Mouse (Mus musculus): ENCODE measurements around the gene Sfmbt1. TPM values are rescaled to one million over a fixed set of nuclear protein-coding genes. Genes with fewer than 3 reads are reported as not detected.
"Not testable (repeated sequence)": the region's sequence is repeated elsewhere in the genome, so short reads cannot be mapped to it uniquely, and the experiment has no call there.

Gene Sfmbt1
- polyA plus RNA-seq, 1 experiment from 2014 or later: 17.1 TPM

- WGBS (ENCODE audit: insufficient replicate concordance): 78% methylated on average over 15 of the region's 15 CpGs
- ATAC-seq: no peak
These were observed 17.1 kb upstream of the Sfmbt1 start for GRCm38 (mm10) chr14:30697407-30698052.

GRCm38 (mm10) chr14:30699656-30700055 lies 15.0 kb upstream of the Sfmbt1 start:
- H3K4me2 ChIP-seq: no peak overlapping the region
- peaks cover 18% of the 10 kb centered on the region for H3K4me1 ChIP-seq
- WGBS (ENCODE audit: insufficient replicate concordance): 34% methylated on average over 8 of the region's 8 CpGs
- H3K9me3 ChIP-seq (replicated peaks): no peaks in the 10 kb centered on the region
- no peak overlapping the region for H3K9ac ChIP-seq
- peak; percentile 28; the same call in 1 of the 2 replicates for ATAC-seq
- no peaks in the 10 kb centered on the region for H3K36me3 ChIP-seq
- no peak overlapping the region for H3K4me3 ChIP-seq
- H3K27me3 ChIP-seq (replicated peaks): no peaks in the 10 kb centered on the region; the same call in 1 of the 2 replicates
- H3K27ac ChIP-seq: no peak overlapping the region

More at GRCm38 (mm10) chr14:30697407-30698052, 17.1 kb upstream of the Sfmbt1 start:
- Histone ChIP-seq H3K4me2 (no peak overlapping the region), H3K4me3 (no peak overlapping the region), H3K9ac (no peak overlapping the region), H3K4me1 (no peaks in the 10 kb centered on the region), H3K9me3 (replicated peaks) (no peaks in the 10 kb centered on the region), H3K36me3 (no peaks in the 10 kb centered on the region), H3K27me3 (replicated peaks) (no peaks in the 10 kb centered on the region; the same call in 1 of the 2 replicates), H3K27ac (no peak overlapping the region)

- no peak for ATAC-seq
- Histone ChIP-seq H3K4me2 (no peak overlapping the region), H3K4me1 (peaks cover 28% of the 10 kb centered on the region), H3K9ac (no peak overlapping the region), H3K9me3 (replicated peaks) (no peaks in the 10 kb centered on the region), H3K27ac (0 out of 2 replicates have a peak overlapping the region, but pooled peaks have one; percentile 26), H3K36me3 (no peaks in the 10 kb centered on the region), H3K27me3 (replicated peaks) (no peaks in the 10 kb centered on the region; the same call in 1 of the 2 replicates), H3K4me3 (no peak overlapping the region)
- 54% methylated on average over 5 of the region's 5 CpGs for WGBS (ENCODE audit: insufficient replicate concordance)
These were observed 12.1 kb upstream of the Sfmbt1 start for GRCm38 (mm10) chr14:30702512-30702911.

DNA sequence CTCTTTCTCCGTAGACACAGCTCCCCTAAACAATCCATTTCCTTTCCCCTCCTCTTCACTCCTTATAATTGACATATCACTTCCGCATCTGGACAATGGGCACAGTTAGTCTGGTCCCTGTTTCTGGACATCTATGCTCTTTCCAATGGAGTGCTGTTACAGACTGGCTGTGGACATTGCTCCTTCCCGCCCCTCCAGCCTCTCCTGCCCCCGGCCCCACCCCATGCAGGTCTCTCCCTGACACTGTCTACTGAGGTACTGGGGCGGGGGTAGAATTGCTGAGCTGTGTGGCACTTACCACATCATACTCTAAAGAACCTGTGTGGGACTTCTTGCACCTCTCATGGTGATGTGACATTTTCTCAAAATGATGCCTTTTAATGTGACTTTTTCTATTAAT lies 11.6 kb upstream of the Sfmbt1 start:
- no peak overlapping the region for H3K9ac ChIP-seq
- H3K4me2 ChIP-seq: no peak overlapping the region
- no peaks in the 10 kb centered on the region for H3K36me3 ChIP-seq
- peaks cover 34% of the 10 kb centered on the region for H3K4me1 ChIP-seq
- 0 out of 2 replicates have a peak, but pooled peaks have one; percentile 14 for ATAC-seq
- no peaks in the 10 kb centered on the region; the same call in 1 of the 2 replicates for H3K27me3 ChIP-seq (replicated peaks)
- no peak overlapping the region for H3K4me3 ChIP-seq
- H3K9me3 ChIP-seq (replicated peaks): no peaks in the 10 kb centered on the region
- 72% methylated on average over 5 of the region's 5 CpGs for WGBS (ENCODE audit: insufficient replicate concordance)
- peak overlapping the region; percentile 55; the same call in 1 of the 2 replicates for H3K27ac ChIP-seq

GRCm38 (mm10) chr14:30704098-30704855 lies 10.4 kb upstream of the Sfmbt1 start:
- peak; percentile 79 for ATAC-seq
- no peaks in the 10 kb centered on the region for H3K36me3 ChIP-seq
- H3K27me3 ChIP-seq (replicated peaks): no peaks in the 10 kb centered on the region; the same call in 1 of the 2 replicates
- H3K9me3 ChIP-seq (replicated peaks): no peaks in the 10 kb centered on the region
- peak overlapping the region; percentile 73 for H3K27ac ChIP-seq
- 40% methylated on average over 8 of the region's 8 CpGs for WGBS (ENCODE audit: insufficient replicate concordance)
- H3K4me2 ChIP-seq: peak overlapping the region; percentile 13
- peaks cover 34% of the 10 kb centered on the region for H3K4me1 ChIP-seq
- H3K9ac ChIP-seq: peak overlapping the region; percentile 24; the same call in 1 of the 2 replicates
- no peak overlapping the region for H3K4me3 ChIP-seq

DNA sequence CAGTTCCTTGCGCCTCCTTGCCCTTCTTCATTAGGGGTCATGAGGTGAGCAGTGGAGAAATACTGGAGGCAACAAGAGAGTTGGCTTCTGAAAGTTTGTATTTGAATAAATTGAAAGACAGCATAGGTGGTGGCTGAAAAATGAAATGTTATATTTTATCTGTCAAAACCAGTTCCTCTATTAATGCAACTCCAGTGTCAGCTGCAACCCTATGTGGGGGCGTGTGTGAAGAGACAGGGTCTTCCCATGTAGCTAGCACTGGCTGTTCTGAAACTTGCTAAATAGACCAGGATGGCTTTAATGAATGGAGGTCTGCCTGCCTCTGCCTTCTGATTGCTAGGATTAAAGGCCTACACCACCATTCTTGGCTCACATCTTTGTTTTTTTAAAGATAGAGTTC lies 2.8 kb upstream of the Sfmbt1 start:
- H3K27ac ChIP-seq: no peak overlapping the region
- no peaks in the 10 kb centered on the region for H3K9me3 ChIP-seq (replicated peaks)
- H3K36me3 ChIP-seq: no peaks in the 10 kb centered on the region
- no peak overlapping the region for H3K4me3 ChIP-seq
- WGBS (ENCODE audit: insufficient replicate concordance): 69% methylated on average over 2 of the region's 2 CpGs
- no peak overlapping the region for H3K4me2 ChIP-seq
- no peak for ATAC-seq
- peaks cover 18% of the 10 kb centered on the region for H3K27me3 ChIP-seq (replicated peaks)
- peaks cover 24% of the 10 kb centered on the region for H3K4me1 ChIP-seq
- no peak overlapping the region for H3K9ac ChIP-seq

- H3K9ac ChIP-seq: no peak overlapping the region
- H3K4me2 ChIP-seq: no peak overlapping the region
- no peak overlapping the region for H3K4me3 ChIP-seq
- H3K27me3 ChIP-seq (replicated peaks): peaks cover 18% of the 10 kb centered on the region
- no peak for ATAC-seq
- no peaks in the 10 kb centered on the region for H3K36me3 ChIP-seq
- H3K27ac ChIP-seq: no peak overlapping the region
- peaks cover 31% of the 10 kb centered on the region for H3K4me1 ChIP-seq
- H3K9me3 ChIP-seq (replicated peaks): no peaks in the 10 kb centered on the region
- 62% methylated on average over 1 of the region's 1 CpGs for WGBS (ENCODE audit: insufficient replicate concordance)
These were observed 880 bp upstream of the Sfmbt1 start for GRCm38 (mm10) chr14:30713769-30714168.

DNA sequence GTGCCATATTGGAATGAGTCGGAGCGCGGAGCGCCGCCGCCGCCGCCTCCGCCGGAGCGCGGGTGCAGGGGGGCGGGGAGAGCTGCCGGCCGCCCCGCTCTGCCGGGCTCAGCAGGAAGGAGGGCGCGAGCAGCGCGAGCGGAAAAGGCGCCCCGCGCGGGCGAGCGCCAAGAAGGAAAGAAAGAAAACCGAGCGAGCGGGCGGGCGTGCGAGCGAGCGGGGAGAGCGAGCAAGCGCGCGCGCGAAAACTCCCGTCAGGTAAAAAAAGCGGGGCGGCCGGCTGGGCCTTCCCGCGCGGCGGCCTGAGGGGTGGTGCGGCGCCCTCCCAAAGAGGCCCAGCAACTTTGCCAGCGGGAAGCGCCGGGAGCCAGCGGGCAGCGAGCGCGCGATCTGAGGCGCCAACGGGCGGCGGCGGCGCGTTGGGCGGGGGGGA lies 985 bp downstream of the Sfmbt1 start:
- Histone ChIP-seq H3K9me3 (replicated peaks) (no peaks in the 10 kb centered on the region), H3K4me2 (peak overlapping the region; percentile 100), H3K9ac (peak overlapping the region; percentile 92), H3K36me3 (no peaks in the 10 kb centered on the region), H3K27ac (peak overlapping the region; percentile 91), H3K27me3 (replicated peaks) (peaks cover 18% of the 10 kb centered on the region), H3K4me3 (peak overlapping the region; percentile 91), H3K4me1 (peaks cover 45% of the 10 kb centered on the region)
- under 1% methylated on average over 66 of the region's 68 CpGs for WGBS (ENCODE audit: insufficient replicate concordance)
- peak; percentile 73 for ATAC-seq

DNA sequence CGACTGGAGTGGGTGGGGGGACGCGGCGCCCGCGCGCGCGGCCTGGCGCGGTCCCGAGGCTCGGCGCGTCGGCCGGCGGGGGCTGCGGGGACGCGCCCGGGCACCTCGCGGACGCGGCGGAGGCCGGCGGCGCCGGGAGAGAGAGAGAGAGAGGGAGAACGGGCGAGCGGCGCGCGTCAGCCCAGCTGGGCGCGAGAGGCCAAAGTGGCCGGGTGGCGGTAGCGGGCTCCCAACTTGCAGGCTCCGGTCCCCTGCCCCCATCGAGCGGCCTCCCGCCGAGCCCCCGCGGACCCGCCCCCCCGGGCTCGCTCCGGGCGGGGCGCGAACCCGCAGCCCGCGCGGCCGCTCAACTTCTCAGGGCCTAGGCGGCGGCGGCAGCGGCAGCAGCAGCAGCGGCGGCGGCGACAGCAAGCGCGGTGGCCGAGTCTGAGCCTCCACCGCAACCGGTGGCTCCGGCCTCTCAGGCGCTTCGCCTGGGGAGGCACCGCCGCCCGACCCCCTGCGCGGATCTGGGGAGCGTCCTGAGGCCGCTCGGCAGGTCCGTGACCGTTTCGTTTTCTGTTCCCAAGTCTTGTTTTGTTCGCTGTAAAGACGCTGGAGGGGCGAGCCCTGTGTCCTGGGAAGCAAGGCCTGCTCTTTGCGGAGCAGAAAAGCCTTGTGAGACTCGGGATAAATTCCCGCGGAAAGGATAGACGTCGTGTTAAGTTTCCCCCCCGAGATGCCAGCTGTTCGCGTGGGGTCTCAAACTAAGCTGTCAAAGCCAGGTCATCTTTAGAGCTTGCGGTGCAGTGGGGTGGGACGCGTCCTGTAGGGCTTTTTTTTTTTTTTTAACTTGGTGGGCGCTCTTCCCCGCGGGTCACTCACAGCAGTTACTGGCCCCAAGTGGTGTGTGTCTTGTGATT lies 1.7 kb downstream of the Sfmbt1 start:
- peaks cover 18% of the 10 kb centered on the region for H3K27me3 ChIP-seq (replicated peaks)
- peak; percentile 61 for ATAC-seq
- peak overlapping the region; percentile 91 for H3K4me3 ChIP-seq
- peaks cover 44% of the 10 kb centered on the region for H3K4me1 ChIP-seq
- no peaks in the 10 kb centered on the region for H3K36me3 ChIP-seq
- under 1% methylated on average over 55 of the region's 106 CpGs for WGBS (ENCODE audit: insufficient replicate concordance)
- peak overlapping the region; percentile 91 for H3K27ac ChIP-seq
- no peaks in the 10 kb centered on the region for H3K9me3 ChIP-seq (replicated peaks)
- H3K9ac ChIP-seq: peak overlapping the region; percentile 92
- peak overlapping the region; percentile 100 for H3K4me2 ChIP-seq

DNA sequence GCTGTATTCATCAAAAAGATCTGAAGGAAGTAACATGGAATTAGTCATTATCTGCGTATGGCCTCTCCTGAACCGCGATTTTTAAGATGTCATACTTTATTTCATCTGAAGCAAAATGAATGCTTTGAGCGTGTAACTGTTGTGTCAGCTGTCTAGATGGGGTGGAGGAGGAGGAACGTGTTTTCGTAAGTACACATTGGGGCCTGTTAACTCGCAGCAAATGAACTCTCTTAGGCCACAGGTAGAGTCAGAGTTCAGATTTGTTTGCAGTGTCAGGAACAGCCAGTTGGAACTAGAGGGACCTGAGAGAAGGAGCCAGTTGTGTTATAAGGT lies 2.3 kb downstream of the Sfmbt1 start:
- Histone ChIP-seq H3K4me1 (peaks cover 44% of the 10 kb centered on the region), H3K27ac (peak overlapping the region; percentile 91), H3K9ac (peak overlapping the region; percentile 92), H3K27me3 (replicated peaks) (peaks cover 18% of the 10 kb centered on the region), H3K4me2 (peak overlapping the region; percentile 100), H3K4me3 (peak overlapping the region; percentile 91), H3K36me3 (no peaks in the 10 kb centered on the region), H3K9me3 (replicated peaks) (no peaks in the 10 kb centered on the region)
- WGBS (ENCODE audit: insufficient replicate concordance): 15% methylated on average over 7 of the region's 7 CpGs
- 0 out of 2 replicates have a peak, but pooled peaks have one; percentile 14 for ATAC-seq

DNA sequence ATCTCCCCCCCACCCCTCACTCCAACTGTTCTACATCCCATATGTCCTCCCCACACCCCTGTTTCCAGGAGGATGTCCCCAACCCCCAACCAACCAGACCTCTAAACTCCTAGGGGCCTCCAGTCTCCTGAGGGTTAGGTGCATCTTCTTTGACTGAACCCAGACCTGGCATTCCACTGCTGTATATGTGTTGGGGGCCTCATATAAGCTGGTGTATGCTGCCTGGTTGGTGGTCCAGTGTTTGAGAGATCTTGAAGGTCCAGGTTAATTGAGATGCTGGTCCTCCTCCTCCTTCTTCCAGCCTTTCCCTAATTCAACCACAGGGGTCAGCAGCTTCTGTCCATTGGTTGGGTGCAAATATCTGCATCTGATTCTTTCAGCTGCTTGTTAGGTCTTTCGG lies 4.0 kb downstream of the Sfmbt1 start:
- not testable (repeated sequence) for H3K27ac ChIP-seq; H3K4me3 ChIP-seq; ATAC-seq; H3K36me3 ChIP-seq; H3K9me3 ChIP-seq (replicated peaks); H3K9ac ChIP-seq
- WGBS (ENCODE audit: insufficient replicate concordance): 73% methylated on average over 1 of the region's 1 CpGs
- Histone ChIP-seq H3K27me3 (replicated peaks) (peaks cover 18% of the 10 kb centered on the region), H3K4me2 (peak overlapping the region; percentile 1; the same call in 1 of the 2 replicates), H3K4me1 (peaks cover 48% of the 10 kb centered on the region)
